Mouse (Mus musculus) heart, postnatal 14 days (tissue): ENCODE measurements around the gene Gm5134. TPM values are rescaled to one million over a fixed set of nuclear protein-coding genes. Genes with fewer than 3 reads are reported as not detected.

Experiments used
- DNase-seq, 2 experiments: peaks; one replicate each; pipeline ENCODE4 v3.0.0; 2021 to 2022
- intact Hi-C: fragments of 180-260 bp; cut with DNase I; formaldehyde crosslinking; loops from one replicate; pipeline ENCODE4 v1.15.1; 2025
- microRNA-seq, 2 experiments: library from miRNA; unstranded; fragments of <30 nt; microRNA quantifications; one replicate each; pipeline ENCODE4 v1.2.0; 2021 to 2022
- total RNA-seq, 2 experiments: library from RNA; stranded (reverse); gene quantifications; 2 replicates each; pipeline ENCODE4 v1.2.3; 2021

Gm5134 gene
- total RNA-seq, 2 experiments from 2014 or later, result not detected

- DNase-seq, result no peak
- intact Hi-C loops, result loop anchor here (10.0 kb wide), 1 partner anchor 146 kb away; no protein-coding TSS in a partner anchor
Observed at GRCm38 (mm10) chr10:76030496-76030895, 76.2 kb downstream of the Gm5134 start.

- intact Hi-C loops, result loop anchor here (10.0 kb wide), 1 partner anchor 147 kb away; no protein-coding TSS in a partner anchor
- peak; percentile 24 to 36 for DNase-seq
Observed at GRCm38 (mm10) chr10:76031511-76032401, 77.4 kb downstream of the Gm5134 start.

GRCm38 (mm10) chr10:76032402-76033118 lies 78.2 kb downstream of the Gm5134 start, which contains the start of gene Zfp280b:
Gene Zfp280b, plus strand, starts transcription at chr10:76032650.
- DNase-seq, result peak; percentile 94 to 96
- intact Hi-C loops, result loop anchor here (10.0 kb wide), 1 partner anchor 148 kb away; no protein-coding TSS in a partner anchor

GRCm38 (mm10) chr10:76033119-76033455 lies 78.8 kb downstream of the Gm5134 start:
- intact Hi-C loops, result loop anchor here (10.0 kb wide), 1 partner anchor 148 kb away; no protein-coding TSS in a partner anchor

GRCm38 (mm10) chr10:76034001-76034600 lies 79.8 kb downstream of the Gm5134 start:
- DNase-seq, result no peak
- intact Hi-C loops, result loop anchor here (10.0 kb wide), 1 partner anchor 149 kb away; no protein-coding TSS in a partner anchor

More at GRCm38 (mm10) chr10:76033119-76033455, 78.8 kb downstream of the Gm5134 start:
- DNase-seq, result no peak

GRCm38 (mm10) chr10:76035277-76035676 lies 81.0 kb downstream of the Gm5134 start:
- no peak for DNase-seq
- intact Hi-C loops, result loop anchor here (10.0 kb wide), 1 partner anchor 150 kb away; no protein-coding TSS in a partner anchor

GRCm38 (mm10) chr10:76036962-76037361 lies 82.6 kb downstream of the Gm5134 start:
- no peak for DNase-seq
- intact Hi-C loops, result loop anchor here (10.0 kb wide), 1 partner anchor 152 kb away; no protein-coding TSS in a partner anchor

- DNase-seq, result no peak
Observed at GRCm38 (mm10) chr10:76045343-76045742, 91.0 kb downstream of the Gm5134 start.

GRCm38 (mm10) chr10:76046754-76047153 lies 92.4 kb downstream of the Gm5134 start:
- intact Hi-C loops, result no loop called here
- DNase-seq, result no peak

More at GRCm38 (mm10) chr10:76045343-76045742, 91.0 kb downstream of the Gm5134 start:
- intact Hi-C loops, result no loop called here

GRCm38 (mm10) chr10:76047182-76047869 lies 93.0 kb downstream of the Gm5134 start:
- intact Hi-C loops, result no loop called here
- DNase-seq, result no peak

- intact Hi-C loops, result no loop called here
- no peak for DNase-seq
Observed at GRCm38 (mm10) chr10:76048967-76049366, 94.7 kb downstream of the Gm5134 start.

- intact Hi-C loops, result no loop called here
- DNase-seq, result no peak
Observed at GRCm38 (mm10) chr10:76051860-76052259, 97.5 kb downstream of the Gm5134 start.

Small RNAs within 50 kb of the gene (microRNA-seq; reads per million reads assigned to microRNA genes)
- 0 reads per million in 2 experiments for gene Mir6409

Other genes with a start within 250 kb of the Gm5134 start
- gene Cabin1, start 190.2 kb upstream of the Gm5134 start, total RNA-seq, result 10 to 100 TPM; 23.0 to 24.8 TPM
- 10 to 100 TPM; 44.8 to 61.1 TPM for gene Ddt, start 181.1 kb upstream of the Gm5134 start, total RNA-seq
- gene Gm20441, start 173.6 kb upstream of the Gm5134 start, total RNA-seq, result not detected
- gene Gstt3, start 173.1 kb upstream of the Gm5134 start, total RNA-seq, result 1 to 10 TPM; 1.8 to 4.3 TPM
- gene Gstt1, start 155.9 kb upstream of the Gm5134 start, total RNA-seq, result 1 to 10 TPM; 7.0 to 9.1 TPM
- gene Gstt4, start 132.0 kb upstream of the Gm5134 start, total RNA-seq, result not detected
- gene Gstt2, start 117.1 kb upstream of the Gm5134 start, total RNA-seq, result 10 to 100 TPM in 1 of 2 experiments, 1 to 10 TPM in 1; 9.4 to 12.1 TPM
- gene Mif, start 94.3 kb upstream of the Gm5134 start, total RNA-seq, result 100 to 1,000 TPM; 215 to 220 TPM
- gene Derl3, start 61.1 kb upstream of the Gm5134 start, total RNA-seq, result under 1 TPM in 1 of 2 experiments, not detected in 1; 0.51 TPM
- 10 to 100 TPM; 26.1 to 29.1 TPM for gene Smarcb1, start 32.9 kb upstream of the Gm5134 start, total RNA-seq
- gene Chchd10, start 21.4 kb upstream of the Gm5134 start, total RNA-seq, result 1,000 to 10,000 TPM; 1,290 to 1,409 TPM
- gene Mmp11, start 18.0 kb upstream of the Gm5134 start, total RNA-seq, result 1 to 10 TPM; 5.0 to 9.7 TPM
- gene Gm867, start 13.8 kb upstream of the Gm5134 start, total RNA-seq, result under 1 TPM in 1 of 2 experiments, not detected in 1; 0.24 TPM
- under 1 TPM in 1 of 2 experiments, not detected in 1; 0.65 TPM for gene Vpreb3, start 11.5 kb upstream of the Gm5134 start, total RNA-seq
- 1 to 10 TPM; 8.6 to 9.5 TPM for gene Zfp280b, start 78.1 kb downstream of the Gm5134 start, total RNA-seq
- gene Slc5a4b, start 156.4 kb downstream of the Gm5134 start, total RNA-seq, result not detected
- gene Slc5a4a, start 192.9 kb downstream of the Gm5134 start, total RNA-seq, result not detected